Mouse (Mus musculus) heart, adult 2 months (tissue): ENCODE data around the gene Pnldc1. TPM values are rescaled to one million over a fixed set of nuclear protein-coding genes. Genes with fewer than 3 reads are reported as not detected.

Source experiments
- DNase-seq, 2 experiments: peaks; one replicate each; pipeline ENCODE4 v3.0.0; 2021
- H3K27ac ChIP-seq: fragments of 200-600 bp; 2 replicates; pipeline ENCODE4 v1.8.1; 2022
- H3K27me3 ChIP-seq: fragments of 200-500 bp; 2 replicates; pipeline ENCODE4 v1.6.1; 2012; ENCODE audit warnings: mild to moderate bottlenecking, low read length, inconsistent platforms, mixed read lengths; ENCODE audit not compliant: control insufficient read depth, insufficient read depth
- H3K36me3 ChIP-seq: fragments of 200-500 bp; 2 replicates; pipeline ENCODE4 v1.6.1; 2012; ENCODE audit warnings: low read length, inconsistent platforms; ENCODE audit not compliant: control insufficient read depth, insufficient read depth
- H3K4me1 ChIP-seq: fragments of 200-500 bp; 2 replicates; pipeline ENCODE4 v1.6.1; 2011; ENCODE audit warnings: low read length; ENCODE audit not compliant: control insufficient read depth, insufficient read depth
- H3K4me3 ChIP-seq: fragments of 200-600 bp; 2 replicates; pipeline ENCODE4 v1.8.1; 2022
- H3K79me2 ChIP-seq: fragments of 200-500 bp; replicated peaks from 2 replicates; pipeline ENCODE4 v1.6.1; 2012; ENCODE audit warnings: mild to moderate bottlenecking, inconsistent platforms, low read length, moderate library complexity, mixed read lengths; ENCODE audit not compliant: control insufficient read depth, insufficient read depth
- H3K9ac ChIP-seq: fragments of 200-500 bp; 2 replicates; pipeline ENCODE4 v1.6.1; 2012; ENCODE audit warnings: low read depth, mild to moderate bottlenecking, control low read depth, inconsistent platforms, low read length, mixed read lengths
- CTCF ChIP-seq: fragments of 200-600 bp; IDR thresholded peaks from 2 replicates; pipeline ENCODE4 v1.8.1; 2022; ENCODE audit warnings: antibody characterized with exemption, mild to moderate bottlenecking, moderate library complexity
- EP300 ChIP-seq: fragments of 200-500 bp; IDR thresholded peaks from 2 replicates; pipeline ENCODE4 v1.6.1; 2011; ENCODE audit warnings: low read depth, low read length, control low read depth; ENCODE audit not compliant: insufficient read depth
- POLR2A ChIP-seq: fragments of 200-500 bp; IDR thresholded peaks from 2 replicates; pipeline ENCODE4 v1.6.1; 2011; ENCODE audit warnings: mild to moderate bottlenecking, low read depth, low read length, control low read depth; ENCODE audit not compliant: insufficient read depth
- WGBS: fragments of 180-500 bp; shearing (Covaris S2); methylation state at CpG from one replicate; pipeline ENCODE4 v1.1.7; 2018; 5-methylcytosine and 5-hydroxymethylcytosine counted together
- intact Hi-C: fragments of 180-260 bp; cut with DNase I; formaldehyde crosslinking; loops from one replicate; pipeline ENCODE4 v1.15.1; 2025
- polyA plus RNA-seq: library from polyadenylated mRNA; depleted of rRNA; stranded (reverse); fragments of >200 nt; gene quantifications from 2 replicates; pipeline ENCODE4 v1.2.3, GENCODE M21; 2012
- total RNA-seq, 2 experiments: library from RNA; stranded (reverse); gene quantifications; 2 replicates each; pipeline ENCODE4 v1.2.3; 2021

Gene Pnldc1
- total and polyA plus RNA-seq, 3 experiments = 0.42 to 1.9 (median 0.93) TPM

- 40% methylated on average over 6 of the region's 6 CpGs for WGBS
- peaks cover 1% of the 10 kb centered on the region; the same call in 1 of the 2 replicates for H3K4me1 ChIP-seq
- no peak overlapping the region for H3K4me3 ChIP-seq
- intact Hi-C loops = no loop called here
- TF ChIP-seq EP300 (no peak), CTCF (peak; percentile 12; the same call in 1 of the 2 replicates)
- DNase-seq = no peak
- no peaks in the 10 kb centered on the region for H3K79me2 ChIP-seq
- H3K36me3 ChIP-seq = no peaks in the 10 kb centered on the region
- H3K9ac ChIP-seq = no peak overlapping the region
- H3K27me3 ChIP-seq = no peaks in the 10 kb centered on the region
- peak overlapping the region; percentile 55 for H3K27ac ChIP-seq
These were observed 23.4 kb downstream of the Pnldc1 start for GRCm38 (mm10) chr17:12886620-12887019.

- no peak for DNase-seq
- H3K4me1 ChIP-seq = peaks cover 2% of the 10 kb centered on the region; the same call in 1 of the 2 replicates
- H3K9ac ChIP-seq = no peak overlapping the region
- no peak for TF ChIP-seq EP300
- peak; percentile 32; the same call in 1 of the 2 replicates for TF ChIP-seq CTCF
- 75% methylated on average over 1 of the region's 1 CpGs for WGBS
- H3K36me3 ChIP-seq = no peaks in the 10 kb centered on the region
- H3K27ac ChIP-seq = no peak overlapping the region
- no peaks in the 10 kb centered on the region for H3K79me2 ChIP-seq
- no peak overlapping the region for H3K4me3 ChIP-seq
- intact Hi-C loops = loop anchor here (2.0 to 5.0 kb wide), 2 partner anchors 116 to 131 kb away; no protein-coding TSS in a partner anchor
- no peaks in the 10 kb centered on the region for H3K27me3 ChIP-seq
These were observed 28.8 kb downstream of the Pnldc1 start for GRCm38 (mm10) chr17:12881216-12881615.

- TF ChIP-seq EP300 (0 out of 2 replicates have a peak, but pooled peaks have one; percentile 22), CTCF (peak; percentile 90), POLR2A (no peak)
- Histone ChIP-seq H3K4me1 (peaks cover 2% of the 10 kb centered on the region; the same call in 1 of the 2 replicates), H3K9ac (peak overlapping the region; percentile 37; the same call in 1 of the 2 replicates), H3K27ac (peak overlapping the region; percentile 36; the same call in 1 of the 2 replicates), H3K79me2 (no peaks in the 10 kb centered on the region), H3K27me3 (no peaks in the 10 kb centered on the region), H3K4me3 (peak overlapping the region; percentile 20; the same call in 1 of the 2 replicates), H3K36me3 (no peaks in the 10 kb centered on the region)
- 2% methylated on average over 14 of the region's 14 CpGs for WGBS
- intact Hi-C loops = loop anchor here (2.0 to 5.0 kb wide), 2 partner anchors 117 to 132 kb away; no protein-coding TSS in a partner anchor
- DNase-seq = peak; percentile 75 to 79
These were observed 29.9 kb downstream of the Pnldc1 start for GRCm38 (mm10) chr17:12880178-12880577.

DNA sequence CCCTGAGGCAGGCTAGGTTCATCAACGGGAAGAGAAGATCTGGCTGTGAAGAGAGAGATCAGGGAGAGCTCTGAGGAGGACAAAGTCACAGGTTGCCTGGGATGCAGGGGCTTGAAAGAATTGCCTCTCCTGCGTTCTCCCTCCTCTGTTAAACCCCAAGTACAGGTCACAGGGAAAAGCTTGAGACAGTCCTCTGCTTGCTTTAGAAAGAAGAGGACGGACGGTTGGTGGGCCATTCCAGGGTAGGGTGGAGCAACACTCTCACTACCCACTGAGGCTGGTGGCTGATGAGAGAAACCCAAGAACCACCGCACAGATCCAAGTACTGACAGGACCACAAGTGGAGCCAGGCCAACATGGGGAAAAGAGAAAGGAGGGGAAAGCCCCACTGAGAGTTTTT is 34.3 kb downstream of the Pnldc1 start, which contains the start of gene Mrgprh:
Gene Mrgprh (plus strand): TSS at position 301 of the 400 bp plus-strand sequence.
- intact Hi-C loops = no loop called here

GRCm38 (mm10) chr17:12872275-12873028 is 37.6 kb downstream of the Pnldc1 start:
- Histone ChIP-seq H3K27ac (no peak overlapping the region), H3K4me1 (no peaks in the 10 kb centered on the region), H3K79me2 (no peaks in the 10 kb centered on the region), H3K36me3 (no peaks in the 10 kb centered on the region), H3K9ac (no peak overlapping the region), H3K27me3 (no peaks in the 10 kb centered on the region), H3K4me3 (no peak overlapping the region)
- no peak for TF ChIP-seq EP300
- no peak for TF ChIP-seq CTCF
- TF ChIP-seq POLR2A = no peak
- 73% methylated on average over 16 of the region's 16 CpGs for WGBS
- DNase-seq = no peak
- intact Hi-C loops = no loop called here

More for the DNA sequence above, 34.3 kb downstream of the Pnldc1 start, which contains the start of gene Mrgprh:
- H3K4me1 ChIP-seq = 0 out of 2 replicates have a peak, but pooled peaks cover 1% of the 10 kb centered on the region
- TF ChIP-seq EP300 = no peak
- TF ChIP-seq POLR2A = no peak
- no peak for TF ChIP-seq CTCF
- no peak for DNase-seq
- H3K79me2 ChIP-seq = no peaks in the 10 kb centered on the region
- H3K36me3 ChIP-seq = no peaks in the 10 kb centered on the region
- no peaks in the 10 kb centered on the region for H3K27me3 ChIP-seq
- 82% methylated on average over 5 of the region's 5 CpGs for WGBS
- H3K9ac ChIP-seq = no peak within 1 kb of the TSS
- no peak within 1 kb of the TSS for H3K4me3 ChIP-seq
- no peak within 1 kb of the TSS for H3K27ac ChIP-seq

- 14% methylated on average over 4 of the region's 4 CpGs for WGBS
- intact Hi-C loops = loop anchor here (10.0 kb wide), 1 partner anchor 454 kb away; no protein-coding TSS in a partner anchor
- Histone ChIP-seq H3K4me1 (no peaks in the 10 kb centered on the region; the same call in 1 of the 2 replicates), H3K36me3 (no peaks in the 10 kb centered on the region), H3K4me3 (no peak overlapping the region), H3K9ac (no peak overlapping the region), H3K79me2 (no peaks in the 10 kb centered on the region), H3K27me3 (no peaks in the 10 kb centered on the region), H3K27ac (no peak overlapping the region)
- TF ChIP-seq CTCF (no peak), EP300 (no peak), POLR2A (no peak)
- no peak for DNase-seq
These were observed 41.4 kb downstream of the Pnldc1 start for GRCm38 (mm10) chr17:12868640-12869039.
